Mouse (Mus musculus): ENCODE data around the gene Aldh3a2.

- no peak for TF ChIP-seq CTCF (IDR thresholded peaks at IDR 0.05; ENCODE audit: low read depth)
- TF ChIP-seq EP300 (IDR thresholded peaks at IDR 0.05; ENCODE audit: low read depth), result no peak
These were observed 49.6 kb upstream of the Aldh3a2 start for GRCm38 (mm10) chr11:61316864-61317263.

Measured in liver, embryonic 14.5 days (tissue).